Mouse (Mus musculus) G1E (cell line): ENCODE results near the gene Maco1.

Experiments
- CTCF ChIP-seq: IDR thresholded peaks from 2 replicates; pipeline ENCODE4 v1.5.1; 2012; ENCODE audit warnings: low read depth, low read length, inconsistent platforms, mixed read lengths
- GATA1 ChIP-seq: IDR thresholded peaks from 2 replicates; pipeline ENCODE4 v1.6.1; 2012; ENCODE audit warnings: borderline replicate concordance, low read length, inconsistent platforms, mixed read lengths
- GATA2 ChIP-seq: IDR thresholded peaks from 2 replicates; pipeline ENCODE4 v1.6.1; 2012; ENCODE audit warnings: low read depth, low read length, inconsistent platforms, borderline replicate concordance
- POLR2AphosphoS5 ChIP-seq: IDR thresholded peaks from 2 replicates; pipeline ENCODE4 v1.6.1; 2012; ENCODE audit warnings: low read depth, low read length, inconsistent platforms; ENCODE audit not compliant: insufficient replicate concordance
- TAL1 ChIP-seq: conservative IDR thresholded peaks from 2 replicates; pipeline ENCODE4 v1.6.1; 2012; ENCODE audit warnings: low read depth, low read length, inconsistent platforms, mixed read lengths

- TF ChIP-seq CTCF: no peak
- no peak for TF ChIP-seq GATA1
- TF ChIP-seq TAL1: no peak
- TF ChIP-seq GATA2: no peak
- no peak for TF ChIP-seq POLR2AphosphoS5
These were observed 52.5 kb downstream of the Maco1 start for GRCm38 (mm10) chr4:134800693-134801092.
